Mouse (Mus musculus) splenic B cell, adult 2 months (primary cell): ENCODE results near the gene Bcl6.

ENCODE experiments used
- DNase-seq: peaks from one replicate; pipeline ENCODE4 v3.0.0-alpha.2; 2011; ENCODE audit warnings: low read depth, low spot score
- H3K27me3 ChIP-seq: 2 replicates; pipeline ENCODE4 v1.6.1; 2012; ENCODE audit warnings: mild to moderate bottlenecking, low read length, moderate library complexity, mixed read lengths; ENCODE audit not compliant: control insufficient read depth, poor library complexity, insufficient read depth, severe bottlenecking
- H3K36me3 ChIP-seq: 2 replicates; pipeline ENCODE4 v1.6.1; 2012; ENCODE audit warnings: mild to moderate bottlenecking, low read length, moderate library complexity, mixed read lengths; ENCODE audit not compliant: control insufficient read depth, poor library complexity, insufficient read depth, severe bottlenecking

Bcl6 gene

GRCm38 (mm10) chr16:23985467-23985861, 3.2 kb downstream of the Bcl6 start:
- Histone ChIP-seq H3K36me3 (peaks cover 2% of the 10 kb centered on the region; the same call in 1 of the 2 replicates), H3K27me3 (no peaks in the 10 kb centered on the region; the same call in 1 of the 2 replicates)
- peak; percentile 83 for DNase-seq

GRCm38 (mm10) chr16:23984760-23985466, 3.7 kb downstream of the Bcl6 start:
- DNase-seq, result peak; percentile 75
- H3K36me3 ChIP-seq, result peaks cover 2% of the 10 kb centered on the region; the same call in 1 of the 2 replicates
- no peaks in the 10 kb centered on the region; the same call in 1 of the 2 replicates for H3K27me3 ChIP-seq

GRCm38 (mm10) chr16:23984183-23984582, 4.5 kb downstream of the Bcl6 start:
- peak; percentile 92 for DNase-seq
- Histone ChIP-seq H3K36me3 (peaks cover 2% of the 10 kb centered on the region; the same call in 1 of the 2 replicates), H3K27me3 (no peaks in the 10 kb centered on the region; the same call in 1 of the 2 replicates)

- peak; percentile 69 for DNase-seq
Measured at GRCm38 (mm10) chr16:23982891-23983588, 5.6 kb downstream of the Bcl6 start.

GRCm38 (mm10) chr16:23981925-23982851, 6.5 kb downstream of the Bcl6 start:
- DNase-seq, result peak; percentile 79
- Histone ChIP-seq H3K36me3 (peaks cover 2% of the 10 kb centered on the region; the same call in 1 of the 2 replicates), H3K27me3 (no peaks in the 10 kb centered on the region; the same call in 1 of the 2 replicates)

More at GRCm38 (mm10) chr16:23982891-23983588, 5.6 kb downstream of the Bcl6 start:
- Histone ChIP-seq H3K27me3 (no peaks in the 10 kb centered on the region; the same call in 1 of the 2 replicates), H3K36me3 (peaks cover 2% of the 10 kb centered on the region; the same call in 1 of the 2 replicates)

- DNase-seq, result no peak
- H3K27me3 ChIP-seq, result no peaks in the 10 kb centered on the region; the same call in 1 of the 2 replicates
Measured at GRCm38 (mm10) chr16:23980991-23981720, 7.5 kb downstream of the Bcl6 start.

GRCm38 (mm10) chr16:23980201-23980870, 8.3 kb downstream of the Bcl6 start:
- no peaks in the 10 kb centered on the region; the same call in 1 of the 2 replicates for H3K27me3 ChIP-seq
- H3K36me3 ChIP-seq, result peaks cover 6% of the 10 kb centered on the region; the same call in 1 of the 2 replicates
- DNase-seq, result no peak

More at GRCm38 (mm10) chr16:23980991-23981720, 7.5 kb downstream of the Bcl6 start:
- H3K36me3 ChIP-seq, result peaks cover 2% of the 10 kb centered on the region; the same call in 1 of the 2 replicates

GRCm38 (mm10) chr16:23979446-23979845, 9.2 kb downstream of the Bcl6 start:
- H3K36me3 ChIP-seq, result peaks cover 15% of the 10 kb centered on the region
- H3K27me3 ChIP-seq, result no peaks in the 10 kb centered on the region; the same call in 1 of the 2 replicates
- no peak for DNase-seq

GRCm38 (mm10) chr16:23978495-23978894, 10.2 kb downstream of the Bcl6 start:
- Histone ChIP-seq H3K36me3 (peaks cover 15% of the 10 kb centered on the region), H3K27me3 (no peaks in the 10 kb centered on the region; the same call in 1 of the 2 replicates)
- DNase-seq, result no peak

GRCm38 (mm10) chr16:23977732-23978131, 10.9 kb downstream of the Bcl6 start:
- no peaks in the 10 kb centered on the region; the same call in 1 of the 2 replicates for H3K27me3 ChIP-seq
- no peak for DNase-seq

GRCm38 (mm10) chr16:23976196-23976595, 12.5 kb downstream of the Bcl6 start:
- Histone ChIP-seq H3K27me3 (no peaks in the 10 kb centered on the region), H3K36me3 (peaks cover 24% of the 10 kb centered on the region)
- DNase-seq, result no peak

More at GRCm38 (mm10) chr16:23977732-23978131, 10.9 kb downstream of the Bcl6 start:
- peaks cover 17% of the 10 kb centered on the region for H3K36me3 ChIP-seq

GRCm38 (mm10) chr16:23973635-23974367, 14.9 kb downstream of the Bcl6 start:
- Histone ChIP-seq H3K27me3 (no peaks in the 10 kb centered on the region), H3K36me3 (peaks cover 27% of the 10 kb centered on the region)
- no peak for DNase-seq

GRCm38 (mm10) chr16:23972901-23973300, 15.8 kb downstream of the Bcl6 start:
- no peak for DNase-seq
- H3K27me3 ChIP-seq, result no peaks in the 10 kb centered on the region
- H3K36me3 ChIP-seq, result peaks cover 30% of the 10 kb centered on the region
